Comparison of ENCODE assay signal across 16 mouse cellular contexts in the genomic region with DNA sequence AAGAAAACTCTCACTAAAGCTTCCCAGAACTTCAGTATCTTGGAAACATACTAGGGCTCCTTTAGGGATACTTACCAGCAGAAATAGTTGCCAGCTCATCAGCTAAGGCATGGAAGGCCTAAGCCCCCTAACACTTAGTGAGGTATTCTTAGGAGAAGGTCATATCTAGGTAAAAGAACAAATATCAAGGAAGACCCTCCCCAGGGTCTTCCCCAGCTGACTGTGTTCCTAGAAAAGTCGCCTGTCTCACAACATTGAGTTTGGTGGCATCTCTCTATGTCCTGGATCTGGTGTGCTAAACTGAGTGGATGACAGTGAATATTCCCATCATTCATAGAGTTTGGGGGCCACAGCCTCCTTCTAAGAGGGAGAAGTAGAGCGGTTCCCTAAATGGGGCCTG. TPM values are rescaled to one million over a fixed set of nuclear protein-coding genes. Genes with fewer than 3 reads are reported as not detected.
A peak's percentile ranks its signal among the peaks of the same experiment; 100 is the strongest.
DNase-seq lines count a peak whose midpoint lies in the region; ATAC-seq and TF ChIP-seq lines count a peak whose summit lies in the region.
"Had no signal": no experiment of that assay in that cellular context is flagged by ENCODE, and none has a peak within 500 bp of the region (broad histone marks: within the 10 kb centered on the region; RNA-seq: fewer than 3 reads in every experiment).

No protein-coding gene starts in this region.

- ATAC-seq in heart, embryonic 16.5 days (replicated peaks; ENCODE audit: extremely low read depth, insufficient read depth, low FRiP score), result no peak
- no peak for ATAC-seq in limb, embryonic 14.5 days (ENCODE audit: low FRiP score, low read depth)
- ATAC-seq in stomach, embryonic 14.5 days (ENCODE audit: insufficient number of reproducible peaks, insufficient read depth, low FRiP score, low read depth), result no peak
- ATAC-seq: inflammation-experienced regulatory T-cells, adult 6 months had no signal

- peaks cover 13% of the 10 kb centered on the region for H3K4me1 ChIP-seq in heart, embryonic 16.5 days (ENCODE audit: control insufficient read depth, insufficient read depth, low read length)
- no peaks in the 10 kb centered on the region for H3K4me1 ChIP-seq in limb, embryonic 14.5 days (ENCODE audit: control insufficient read depth, insufficient read depth, low read length)
- H3K4me1 ChIP-seq in limb, embryonic 10.5 days, result peaks cover 5% of the 10 kb centered on the region
- H3K4me1 ChIP-seq in stomach, embryonic 14.5 days (ENCODE audit: control insufficient read depth, insufficient read depth, low read length), result no peaks in the 10 kb centered on the region; the same call in 1 of the 2 replicates

- H3K36me3 ChIP-seq in heart, embryonic 16.5 days (ENCODE audit: control insufficient read depth, insufficient read depth), result no peaks in the 10 kb centered on the region
- no peaks in the 10 kb centered on the region for H3K36me3 ChIP-seq in limb, embryonic 14.5 days (ENCODE audit: control insufficient read depth, insufficient read depth, low read length)
- H3K36me3 ChIP-seq in limb, embryonic 10.5 days, result no peaks in the 10 kb centered on the region
- H3K36me3 ChIP-seq in stomach, embryonic 14.5 days (ENCODE audit: control insufficient read depth, insufficient read depth, low read length), result no peaks in the 10 kb centered on the region
- H3K36me3 ChIP-seq: embryonic facial prominence, embryonic 13.5 days; neural tube, embryonic 15.5 days had no signal

- TF ChIP-seq POLR2A in limb, embryonic 14.5 days (IDR thresholded peaks at IDR 0.05; ENCODE audit: borderline replicate concordance, extremely low read depth, insufficient read depth, insufficient read length), result no peak

- H3K4me2 ChIP-seq in heart, embryonic 16.5 days (ENCODE audit: low read depth, low read length), result no peak overlapping the region
- no peak overlapping the region for H3K4me2 ChIP-seq in limb, embryonic 14.5 days (replicated peaks; ENCODE audit: low read depth, low read length, severe bottlenecking)
- H3K4me2 ChIP-seq in stomach, embryonic 14.5 days (replicated peaks; ENCODE audit: low read depth, low read length), result no peak overlapping the region
- H3K4me2 ChIP-seq: embryonic facial prominence, embryonic 13.5 days; liver, embryonic 11.5 days; neural tube, embryonic 15.5 days had no signal

- H3K27ac ChIP-seq in heart, embryonic 16.5 days (ENCODE audit: low read length), result 0 out of 2 replicates have a peak overlapping the region, but pooled peaks have one; percentile 8
- H3K27ac ChIP-seq in limb, embryonic 14.5 days (replicated peaks; ENCODE audit: low read depth, low read length), result no peak overlapping the region
- no peak overlapping the region for H3K27ac ChIP-seq in limb, embryonic 10.5 days
- peak overlapping the region; percentile 74 for H3K27ac ChIP-seq in stomach, embryonic 14.5 days (ENCODE audit: low read length)
- H3K27ac ChIP-seq: kidney, postnatal 0 days; neural tube, embryonic 15.5 days had no signal

- H3K9me3 ChIP-seq in heart, embryonic 16.5 days (replicated peaks; ENCODE audit: control insufficient read depth, low read length), result no peaks in the 10 kb centered on the region
- no peaks in the 10 kb centered on the region for H3K9me3 ChIP-seq in limb, embryonic 14.5 days (ENCODE audit: control insufficient read depth, low read length)
- no peaks in the 10 kb centered on the region for H3K9me3 ChIP-seq in limb, embryonic 10.5 days (replicated peaks)
- H3K9me3 ChIP-seq in stomach, embryonic 14.5 days (ENCODE audit: control insufficient read depth, low read depth, low read length), result no peaks in the 10 kb centered on the region
- H3K9me3 ChIP-seq: embryonic facial prominence, embryonic 13.5 days; neural tube, embryonic 15.5 days had no signal

- intact Hi-C loops in heart, postnatal 25 days (cut with DNase I), result no loop called here

- peak; percentile 22 for DNase-seq in cerebellum, adult 9-11 months
- DNase-seq in cerebellum, postnatal 10 days, result no peak
- no peak for DNase-seq in heart, postnatal 25 days (ENCODE audit: low spot score)
- DNase-seq in limb, embryonic 14.5 days (ENCODE audit: low spot score), result no peak
- DNase-seq in limb, embryonic 10.5 days (ENCODE audit: low spot score), result no peak
- no peak for DNase-seq in adrenal gland, postnatal 25 days
- DNase-seq: lung, postnatal 14 days; right cerebral cortex, postnatal 4 days; thymus, postnatal 25 days had no signal

- H3K27me3 ChIP-seq in heart, embryonic 16.5 days (ENCODE audit: control insufficient read depth, insufficient read depth, low read length), result no peaks in the 10 kb centered on the region
- H3K27me3 ChIP-seq in limb, embryonic 14.5 days (ENCODE audit: control insufficient read depth, insufficient read depth, low read length), result no peaks in the 10 kb centered on the region
- H3K27me3 ChIP-seq in limb, embryonic 10.5 days (ENCODE audit: low read depth, poor library complexity, severe bottlenecking), result no peaks in the 10 kb centered on the region
- no peaks in the 10 kb centered on the region for H3K27me3 ChIP-seq in stomach, embryonic 14.5 days (ENCODE audit: control insufficient read depth, insufficient read depth, low read length)
- H3K27me3 ChIP-seq: embryonic facial prominence, embryonic 13.5 days; neural tube, embryonic 15.5 days had no signal

- 93% methylated on average over 2 of the region's 2 CpGs for WGBS in heart, embryonic 16.5 days
- 94% methylated on average over 2 of the region's 2 CpGs for WGBS in limb, embryonic 14.5 days
- 92% methylated on average over 2 of the region's 2 CpGs for WGBS in limb, embryonic 10.5 days
- 94% methylated on average over 2 of the region's 2 CpGs for WGBS in stomach, embryonic 14.5 days

- no peak overlapping the region for H3K9ac ChIP-seq in heart, embryonic 16.5 days (ENCODE audit: low read length)
- 0 out of 2 replicates have a peak overlapping the region, but pooled peaks have one; percentile 16 for H3K9ac ChIP-seq in limb, embryonic 14.5 days (ENCODE audit: low read depth, low read length, severe bottlenecking)
- H3K9ac ChIP-seq in stomach, embryonic 14.5 days (replicated peaks; ENCODE audit: low read depth, low read length), result no peak overlapping the region
- H3K9ac ChIP-seq: embryonic facial prominence, embryonic 13.5 days; neural tube, embryonic 15.5 days had no signal

- no peak overlapping the region for H3K4me3 ChIP-seq in heart, embryonic 16.5 days (ENCODE audit: low read length)
- no peak overlapping the region for H3K4me3 ChIP-seq in limb, embryonic 14.5 days (replicated peaks; ENCODE audit: low read length)
- H3K4me3 ChIP-seq in limb, embryonic 10.5 days, result no peak overlapping the region
- no peak overlapping the region for H3K4me3 ChIP-seq in stomach, embryonic 14.5 days (ENCODE audit: low read depth, low read length)
- H3K4me3 ChIP-seq: embryonic facial prominence, embryonic 13.5 days; neural tube, embryonic 15.5 days had no signal

RNA-seq across cellular contexts. Expression of gene Heg1, which starts 13.2 kb away (rescaled TPM):
- polyA plus RNA-seq in heart, embryonic 16.5 days (2015; fragmentation: Nextera tagmentation; extraction: Ambion mirVana), result 34.0 and 35.1 TPM in 2 replicates
- 100 to 1,000 TPM; 155 to 170 TPM for total RNA-seq in heart, postnatal 25 days (2021)
- polyA plus RNA-seq in limb, embryonic 14.5 days (2012; rRNA removed), result 22.0 and 27.8 TPM in 2 replicates
- polyA plus RNA-seq in limb, embryonic 14.5 days (2014; fragmentation: Nextera tagmentation; extraction: Ambion mirVana), result 20.7 and 20.8 TPM in 2 replicates
- polyA plus RNA-seq in limb, embryonic 10.5 days (2016; fragmentation: Nextera tagmentation; extraction: Ambion mirVana), result 11.1 and 11.6 TPM in 2 replicates
- polyA plus RNA-seq in stomach, embryonic 14.5 days (2014; fragmentation: Nextera tagmentation; extraction: Ambion mirVana), result 22.9 and 27.2 TPM in 2 replicates
- total RNA-seq in adrenal gland, postnatal 25 days (2021), result 48.0 and 50.0 TPM in 2 replicates

Comparison
In these comparisons a context has a peak if more than half of its experiments do, and no peak if none do; other contexts are left out.
1. H3K27ac ChIP-seq: peak in heart, embryonic 16.5 days (single experiment) and stomach, embryonic 14.5 days (single experiment); none in limb, embryonic 14.5 days (single experiment) and limb, embryonic 10.5 days (single experiment).